Mouse (Mus musculus) ES-Bruce4 (cell line): ENCODE results near the gene Sgcb. TPM values are rescaled to one million over a fixed set of nuclear protein-coding genes. Genes with fewer than 3 reads are reported as not detected.

ENCODE experiments used
- H3K27ac ChIP-seq: 2 replicates; pipeline ENCODE4 v1.5.1; 2012; ENCODE audit warnings: low read length, inconsistent platforms; ENCODE audit not compliant: insufficient read depth
- H3K27me3 ChIP-seq: 2 replicates; pipeline ENCODE4 v1.6.1; 2012; ENCODE audit warnings: mild to moderate bottlenecking, low read length, inconsistent platforms; ENCODE audit not compliant: control insufficient read depth, poor library complexity, insufficient read depth, severe bottlenecking
- H3K36me3 ChIP-seq: 2 replicates; pipeline ENCODE4 v1.6.1; 2012; ENCODE audit warnings: inconsistent platforms, mild to moderate bottlenecking, low read length, moderate library complexity; ENCODE audit not compliant: control insufficient read depth, poor library complexity, insufficient read depth, severe bottlenecking
- H3K4me1 ChIP-seq: one replicate; pipeline ENCODE4 v1.8.1; 2011; ENCODE audit warnings: low read length; ENCODE audit not compliant: control insufficient read depth, insufficient read depth
- H3K4me3 ChIP-seq: 2 replicates; pipeline ENCODE4 v1.5.1; 2011; ENCODE audit warnings: low read depth, mild to moderate bottlenecking, low read length
- H3K9ac ChIP-seq: 2 replicates; pipeline ENCODE4 v1.6.1; 2012; ENCODE audit warnings: low read depth, mild to moderate bottlenecking, inconsistent platforms; ENCODE audit not compliant: poor library complexity, severe bottlenecking
- H3K9me3 ChIP-seq: replicated peaks from 2 replicates; pipeline ENCODE4 v1.6.1; 2012; ENCODE audit warnings: mild to moderate bottlenecking, low read length, inconsistent platforms; ENCODE audit not compliant: control insufficient read depth, poor library complexity, insufficient read depth, severe bottlenecking
- CTCF ChIP-seq: IDR thresholded peaks from one replicate; pipeline ENCODE4 v1.8.1; 2011; ENCODE audit warnings: low read depth, low read length
- EP300 ChIP-seq: IDR thresholded peaks from 2 replicates; pipeline ENCODE4 v1.6.1; 2011; ENCODE audit warnings: low read depth, low read length; ENCODE audit not compliant: insufficient read depth
- POLR2A ChIP-seq: IDR thresholded peaks from one replicate; pipeline ENCODE4 v1.8.1; 2011; ENCODE audit warnings: low read length; ENCODE audit not compliant: insufficient read depth
- polyA plus RNA-seq: library from polyadenylated mRNA; stranded (reverse); fragments of >200 nt; gene quantifications from 2 replicates; pipeline ENCODE4 v1.2.4, GENCODE M21; 2011; ENCODE audit warnings: low read depth; ENCODE audit not compliant: missing spikeins, insufficient read depth, insufficient read length

Gene Sgcb
- polyA plus RNA-seq, 1 experiment = 3.4 TPM

DNA sequence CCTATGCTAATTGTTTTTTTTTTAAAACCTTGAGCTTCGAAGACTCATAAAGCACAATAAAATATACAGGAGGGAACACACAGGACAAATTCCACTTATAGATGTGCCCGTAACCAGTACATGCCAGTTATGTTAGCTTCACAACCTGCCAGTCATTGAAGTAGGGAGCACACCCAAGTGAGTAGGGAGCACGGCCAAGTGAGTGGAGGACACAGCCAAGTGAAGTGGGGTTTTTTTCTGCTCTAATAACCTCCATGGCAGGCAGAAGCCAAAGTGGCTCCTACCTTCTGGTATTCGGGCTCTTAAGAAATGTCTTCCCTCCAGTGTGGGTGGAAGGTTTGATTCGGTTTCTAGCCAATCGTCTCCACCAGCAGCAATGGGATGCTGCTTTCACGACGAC lies 34.3 kb downstream of the Sgcb start:
- Histone ChIP-seq H3K4me3 (no peak overlapping the region), H3K9ac (no peak overlapping the region)
- TF ChIP-seq POLR2A = no peak
- TF ChIP-seq EP300 = no peak
- TF ChIP-seq CTCF = no peak

DNA sequence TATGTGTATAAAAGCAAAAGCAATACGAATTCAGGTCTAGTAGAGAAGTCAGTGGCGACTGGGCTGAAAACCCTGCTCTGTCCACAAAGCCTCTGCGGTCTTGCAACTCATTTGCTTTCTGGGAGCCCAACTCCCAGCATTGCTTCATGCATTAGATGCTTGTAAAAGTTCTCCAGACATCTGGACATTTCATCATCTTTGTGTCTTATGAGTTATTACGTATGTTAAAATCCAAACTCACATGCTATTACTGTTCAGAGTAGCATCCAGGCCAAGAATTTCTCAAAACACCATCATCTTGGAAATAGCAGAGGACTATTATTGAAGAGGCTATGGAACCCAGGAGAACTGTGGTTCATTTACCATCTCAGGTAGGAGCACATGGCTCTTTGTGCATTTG lies 36.5 kb downstream of the Sgcb start:
- H3K9me3 ChIP-seq = no peaks in the 10 kb centered on the region
- no peaks in the 10 kb centered on the region for H3K4me1 ChIP-seq
- no peak overlapping the region for H3K9ac ChIP-seq
- no peaks in the 10 kb centered on the region for H3K27me3 ChIP-seq
- no peak overlapping the region for H3K27ac ChIP-seq
- no peaks in the 10 kb centered on the region for H3K36me3 ChIP-seq
- H3K4me3 ChIP-seq = no peak overlapping the region
- TF ChIP-seq POLR2A (no peak), EP300 (no peak), CTCF (no peak)

More for the DNA sequence above, 34.3 kb downstream of the Sgcb start:
- H3K4me1 ChIP-seq = no peaks in the 10 kb centered on the region
- no peaks in the 10 kb centered on the region for H3K27me3 ChIP-seq
- H3K36me3 ChIP-seq = no peaks in the 10 kb centered on the region
- H3K27ac ChIP-seq = no peak overlapping the region
- H3K9me3 ChIP-seq = no peaks in the 10 kb centered on the region

GRCm38 (mm10) chr5:73604964-73605363 lies 42.6 kb downstream of the Sgcb start:
- Histone ChIP-seq H3K9me3 (peaks cover 2% of the 10 kb centered on the region; the same call in 1 of the 2 replicates), H3K4me3 (no peak overlapping the region), H3K27ac (no peak overlapping the region), H3K4me1 (no peaks in the 10 kb centered on the region), H3K9ac (no peak overlapping the region), H3K36me3 (no peaks in the 10 kb centered on the region), H3K27me3 (no peaks in the 10 kb centered on the region)
- TF ChIP-seq CTCF (no peak), POLR2A (no peak), EP300 (no peak)

DNA sequence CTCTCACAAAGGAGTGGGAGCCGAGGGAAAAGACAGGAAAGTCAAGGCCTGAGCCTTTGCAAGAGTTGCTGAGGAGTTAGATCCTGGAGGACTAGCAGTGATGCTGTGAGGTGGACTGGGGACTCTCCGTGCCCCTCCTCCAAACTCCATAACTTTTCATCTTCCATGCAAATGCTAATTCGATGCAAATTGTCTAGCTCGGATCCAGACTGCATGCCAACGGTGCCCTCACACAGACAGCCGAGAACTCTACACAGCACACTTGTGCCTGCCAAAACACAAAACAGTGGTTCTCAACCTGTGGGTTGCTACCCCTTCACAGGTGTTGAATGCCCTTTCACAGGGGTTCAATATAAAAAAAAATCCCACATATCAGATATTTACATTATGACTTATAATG lies 43.0 kb downstream of the Sgcb start:
- Histone ChIP-seq H3K36me3 (no peaks in the 10 kb centered on the region), H3K4me1 (no peaks in the 10 kb centered on the region), H3K9ac (no peak overlapping the region), H3K4me3 (no peak overlapping the region), H3K27ac (no peak overlapping the region), H3K9me3 (peaks cover 2% of the 10 kb centered on the region; the same call in 1 of the 2 replicates), H3K27me3 (no peaks in the 10 kb centered on the region)
- TF ChIP-seq EP300 = no peak
- TF ChIP-seq POLR2A = no peak

GRCm38 (mm10) chr5:73602865-73603264 lies 44.7 kb downstream of the Sgcb start:
- Histone ChIP-seq H3K4me1 (peaks cover 4% of the 10 kb centered on the region), H3K9me3 (peaks cover 2% of the 10 kb centered on the region; the same call in 1 of the 2 replicates), H3K9ac (no peak overlapping the region), H3K27me3 (no peaks in the 10 kb centered on the region), H3K36me3 (no peaks in the 10 kb centered on the region), H3K27ac (no peak overlapping the region), H3K4me3 (no peak overlapping the region)
- no peak for TF ChIP-seq POLR2A
- no peak for TF ChIP-seq EP300
- TF ChIP-seq CTCF = no peak

DNA sequence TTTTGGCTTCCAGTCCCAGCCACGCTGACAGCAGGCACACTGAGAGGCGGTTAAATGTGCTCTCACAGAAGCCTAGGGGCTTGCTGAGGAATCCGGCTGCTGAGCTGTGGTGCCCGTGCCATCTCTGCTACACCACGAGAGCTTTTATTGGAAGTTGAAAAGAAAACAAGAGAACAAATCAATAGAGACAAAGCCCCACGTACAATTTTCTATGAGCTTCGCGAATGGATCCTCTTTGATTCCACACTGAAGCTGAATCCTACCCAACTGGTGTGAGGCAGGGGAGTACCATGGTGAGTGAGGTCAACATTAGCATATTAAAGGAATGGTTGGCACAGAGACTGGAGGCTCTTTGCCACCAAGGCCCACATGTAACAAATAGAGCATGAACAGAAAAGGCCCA lies 46.2 kb downstream of the Sgcb start:
- Histone ChIP-seq H3K27me3 (no peaks in the 10 kb centered on the region), H3K27ac (no peak overlapping the region), H3K4me3 (no peak overlapping the region), H3K9ac (no peak overlapping the region), H3K36me3 (no peaks in the 10 kb centered on the region), H3K4me1 (peaks cover 4% of the 10 kb centered on the region), H3K9me3 (peaks cover 2% of the 10 kb centered on the region; the same call in 1 of the 2 replicates)
- TF ChIP-seq EP300 (no peak), CTCF (no peak), POLR2A (no peak)
